Mouse (Mus musculus): ENCODE measurements around the gene Zbtb16. TPM values are rescaled to one million over a fixed set of nuclear protein-coding genes. Genes with fewer than 3 reads are reported as not detected.
A peak's percentile ranks its signal among the peaks of the same experiment; 100 is the strongest.

The Zbtb16 gene
- total RNA-seq, 1 experiment from 2014 or later, result 25.8 TPM

GRCm38 (mm10) chr9:48701296-48701695 lies 134.7 kb downstream of the Zbtb16 start:
- ATAC-seq (replicated peaks; ENCODE audit: insufficient number of reproducible peaks, low FRiP score, low TSS enrichment, poor library complexity, severe bottlenecking), result no peak

- ATAC-seq (replicated peaks; ENCODE audit: insufficient number of reproducible peaks, low FRiP score, low TSS enrichment, poor library complexity, severe bottlenecking), result no peak
These were observed 135.2 kb downstream of the Zbtb16 start for GRCm38 (mm10) chr9:48700871-48701270.

- no peak for ATAC-seq (replicated peaks; ENCODE audit: insufficient number of reproducible peaks, low FRiP score, low TSS enrichment, poor library complexity, severe bottlenecking)
These were observed 138.6 kb downstream of the Zbtb16 start for GRCm38 (mm10) chr9:48697470-48697815.

- ATAC-seq (replicated peaks; ENCODE audit: insufficient number of reproducible peaks, low FRiP score, low TSS enrichment, poor library complexity, severe bottlenecking), result no peak
These were observed 139.1 kb downstream of the Zbtb16 start for GRCm38 (mm10) chr9:48696731-48697469.

GRCm38 (mm10) chr9:48696330-48696729 lies 139.7 kb downstream of the Zbtb16 start:
- ATAC-seq (replicated peaks; ENCODE audit: insufficient number of reproducible peaks, low FRiP score, low TSS enrichment, poor library complexity, severe bottlenecking), result no peak

- no peak for ATAC-seq (replicated peaks; ENCODE audit: insufficient number of reproducible peaks, low FRiP score, low TSS enrichment, poor library complexity, severe bottlenecking)
These were observed 140.2 kb downstream of the Zbtb16 start for GRCm38 (mm10) chr9:48695796-48696195.

- no peak for ATAC-seq (replicated peaks; ENCODE audit: insufficient number of reproducible peaks, low FRiP score, low TSS enrichment, poor library complexity, severe bottlenecking)
These were observed 141.4 kb downstream of the Zbtb16 start for GRCm38 (mm10) chr9:48694616-48695061.

- no peak for ATAC-seq (replicated peaks; ENCODE audit: insufficient number of reproducible peaks, low FRiP score, low TSS enrichment, poor library complexity, severe bottlenecking)
These were observed 142.3 kb downstream of the Zbtb16 start for GRCm38 (mm10) chr9:48693696-48694095.

GRCm38 (mm10) chr9:48689718-48689980 lies 146.4 kb downstream of the Zbtb16 start:
- no peak for ATAC-seq (replicated peaks; ENCODE audit: insufficient number of reproducible peaks, low FRiP score, low TSS enrichment, poor library complexity, severe bottlenecking)

- no peak for ATAC-seq (replicated peaks; ENCODE audit: insufficient number of reproducible peaks, low FRiP score, low TSS enrichment, poor library complexity, severe bottlenecking)
These were observed 146.9 kb downstream of the Zbtb16 start for GRCm38 (mm10) chr9:48688859-48689717.

- no peak for ATAC-seq (replicated peaks; ENCODE audit: insufficient number of reproducible peaks, low FRiP score, low TSS enrichment, poor library complexity, severe bottlenecking)
These were observed 148.1 kb downstream of the Zbtb16 start for GRCm38 (mm10) chr9:48687891-48688290.

- no peak for ATAC-seq (replicated peaks; ENCODE audit: insufficient number of reproducible peaks, low FRiP score, low TSS enrichment, poor library complexity, severe bottlenecking)
These were observed 150.3 kb downstream of the Zbtb16 start for GRCm38 (mm10) chr9:48685721-48686120.

GRCm38 (mm10) chr9:48684144-48684543 lies 151.9 kb downstream of the Zbtb16 start:
- ATAC-seq (replicated peaks; ENCODE audit: insufficient number of reproducible peaks, low FRiP score, low TSS enrichment, poor library complexity, severe bottlenecking), result no peak

- ATAC-seq (replicated peaks; ENCODE audit: insufficient number of reproducible peaks, low FRiP score, low TSS enrichment, poor library complexity, severe bottlenecking), result peak; percentile 85
These were observed 154.8 kb downstream of the Zbtb16 start for GRCm38 (mm10) chr9:48681193-48681592.

- ATAC-seq (replicated peaks; ENCODE audit: insufficient number of reproducible peaks, low FRiP score, low TSS enrichment, poor library complexity, severe bottlenecking), result no peak
These were observed 157.3 kb downstream of the Zbtb16 start for GRCm38 (mm10) chr9:48678426-48679358.

- ATAC-seq (replicated peaks; ENCODE audit: insufficient number of reproducible peaks, low FRiP score, low TSS enrichment, poor library complexity, severe bottlenecking), result no peak
These were observed 160.8 kb downstream of the Zbtb16 start for GRCm38 (mm10) chr9:48675151-48675790.

- no peak for ATAC-seq (replicated peaks; ENCODE audit: insufficient number of reproducible peaks, low FRiP score, low TSS enrichment, poor library complexity, severe bottlenecking)
These were observed 161.5 kb downstream of the Zbtb16 start for GRCm38 (mm10) chr9:48674359-48675015.

- ATAC-seq (replicated peaks; ENCODE audit: insufficient number of reproducible peaks, low FRiP score, low TSS enrichment, poor library complexity, severe bottlenecking), result no peak
These were observed 162.2 kb downstream of the Zbtb16 start for GRCm38 (mm10) chr9:48673804-48674203.

Data from monocyte, adult 5-6 weeks (primary cell).